Mouse (Mus musculus): Measurements from ENCODE around the gene Rab33a. TPM values are rescaled to one million over a fixed set of nuclear protein-coding genes. Genes with fewer than 3 reads are reported as not detected.

Gene Rab33a
- total RNA-seq (2014; rRNA removed) (50.9 and 84.3 TPM in 2 replicates), polyA plus RNA-seq (2015; fragmentation: Nextera tagmentation; extraction: Ambion mirVana) (97.9 and 104 TPM in 2 replicates)

GRCm38 (mm10) chrX:48518808-48519548 lies at the start of gene Rab33a:
TSS of gene Rab33a (plus strand) at chrX:48519285.
- ATAC-seq (peak; percentile 57), DNase-seq (peak; percentile 82)
- Histone ChIP-seq H3K27ac (ENCODE audit: low read depth, low read length) (peak within 1 kb of the TSS; percentile 93), H3K36me3 (ENCODE audit: insufficient read depth) (no peaks in the 10 kb centered on the region), H3K4me3 (ENCODE audit: low read depth, low read length) (peak within 1 kb of the TSS; percentile 50), H3K9ac (peak within 1 kb of the TSS; percentile 71), H3K27me3 (ENCODE audit: insufficient read depth, low read length) (no peaks in the 10 kb centered on the region), H3K4me2 (ENCODE audit: low read depth) (peak within 1 kb of the TSS; percentile 71), H3K4me1 (ENCODE audit: insufficient read depth) (0 out of 2 replicates have a peak, but pooled peaks cover 5% of the 10 kb centered on the region), H3K9me3 (ENCODE audit: low read length) (no peaks in the 10 kb centered on the region)
- WGBS, result 29% methylated on average over 31 of the region's 33 CpGs
- TF ChIP-seq CTCF (IDR thresholded peaks at IDR 0.05; ENCODE audit: low read depth), result no peak

DNA sequence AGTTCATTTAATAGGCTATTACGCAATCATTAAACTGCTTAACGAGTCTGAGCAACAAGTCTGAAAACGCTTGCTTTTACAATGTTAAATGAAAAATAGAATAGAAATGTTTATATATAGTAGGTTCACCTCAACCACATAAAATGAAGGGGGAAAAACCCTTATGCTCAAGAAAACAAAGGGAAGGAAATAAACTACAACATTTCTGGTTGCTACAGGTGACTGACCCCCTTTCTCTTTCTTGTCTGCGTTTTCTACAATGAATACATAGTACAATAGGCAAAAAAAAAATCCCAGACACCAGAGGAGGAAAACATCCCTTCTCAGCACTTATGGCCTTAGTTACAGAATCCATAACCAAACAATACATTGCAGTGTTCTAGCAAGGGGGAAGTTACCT lies 38.0 kb upstream of the Rab33a start:
- 61% methylated on average over 4 of the region's 4 CpGs for WGBS
- DNase-seq, result no peak
- TF ChIP-seq CTCF (IDR thresholded peaks at IDR 0.05; ENCODE audit: low read depth), result no peak
- no peak overlapping the region for H3K4me2 ChIP-seq (ENCODE audit: low read depth)
- no peaks in the 10 kb centered on the region for H3K4me1 ChIP-seq (ENCODE audit: insufficient read depth)
- ATAC-seq, result no peak
- H3K9ac ChIP-seq, result no peak overlapping the region
- H3K9me3 ChIP-seq (ENCODE audit: low read length), result no peaks in the 10 kb centered on the region
- no peak overlapping the region for H3K4me3 ChIP-seq (ENCODE audit: low read depth, low read length)
- H3K27me3 ChIP-seq (ENCODE audit: insufficient read depth, low read length), result no peaks in the 10 kb centered on the region
- no peak overlapping the region for H3K27ac ChIP-seq (ENCODE audit: low read depth, low read length)
- peaks cover 21% of the 10 kb centered on the region; the same call in 1 of the 2 replicates for H3K36me3 ChIP-seq (ENCODE audit: insufficient read depth)

GRCm38 (mm10) chrX:48481687-48482086 lies 37.4 kb upstream of the Rab33a start:
- no peak overlapping the region for H3K27ac ChIP-seq (ENCODE audit: low read depth, low read length)
- H3K9ac ChIP-seq, result no peak overlapping the region
- peaks cover 21% of the 10 kb centered on the region; the same call in 1 of the 2 replicates for H3K36me3 ChIP-seq (ENCODE audit: insufficient read depth)
- no peaks in the 10 kb centered on the region for H3K9me3 ChIP-seq (ENCODE audit: low read length)
- H3K4me1 ChIP-seq (ENCODE audit: insufficient read depth), result no peaks in the 10 kb centered on the region
- no peak for ATAC-seq
- no peak overlapping the region for H3K4me3 ChIP-seq (ENCODE audit: low read depth, low read length)
- H3K4me2 ChIP-seq (ENCODE audit: low read depth), result no peak overlapping the region
- no peak for TF ChIP-seq CTCF (IDR thresholded peaks at IDR 0.05; ENCODE audit: low read depth)
- WGBS, result 91% methylated on average over 7 of the region's 7 CpGs
- DNase-seq, result no peak
- no peaks in the 10 kb centered on the region for H3K27me3 ChIP-seq (ENCODE audit: insufficient read depth, low read length)

DNA sequence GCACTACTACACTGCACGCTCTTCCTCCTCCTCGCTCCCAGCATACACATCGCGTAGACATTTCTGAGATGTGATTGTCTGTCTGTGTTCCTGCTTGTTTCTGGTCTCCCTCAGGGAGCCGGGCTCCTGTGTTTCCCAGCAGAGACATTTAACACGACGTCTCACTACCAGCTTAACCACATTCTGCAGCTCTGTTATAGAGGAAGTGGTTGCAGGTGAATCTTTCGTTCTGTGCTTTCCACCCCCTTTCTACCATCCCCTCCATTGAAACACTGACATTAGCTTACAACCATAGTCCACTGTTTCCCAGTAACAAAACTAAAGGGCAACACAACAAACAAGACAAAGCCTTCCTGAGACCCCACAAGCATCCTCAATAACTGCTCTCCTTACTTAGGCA lies 25.3 kb upstream of the Rab33a start:
- Histone ChIP-seq H3K4me2 (ENCODE audit: low read depth) (no peak overlapping the region), H3K9ac (no peak overlapping the region), H3K27ac (ENCODE audit: low read depth, low read length) (no peak overlapping the region), H3K4me1 (ENCODE audit: insufficient read depth) (no peaks in the 10 kb centered on the region), H3K36me3 (ENCODE audit: insufficient read depth) (peaks cover 4% of the 10 kb centered on the region), H3K27me3 (ENCODE audit: insufficient read depth, low read length) (no peaks in the 10 kb centered on the region), H3K9me3 (ENCODE audit: low read length) (no peaks in the 10 kb centered on the region), H3K4me3 (ENCODE audit: low read depth, low read length) (no peak overlapping the region)
- ATAC-seq, result no peak
- 91% methylated on average over 8 of the region's 8 CpGs for WGBS
- no peak for TF ChIP-seq CTCF (IDR thresholded peaks at IDR 0.05; ENCODE audit: low read depth)
- no peak for DNase-seq

- Histone ChIP-seq H3K9ac (peak within 1 kb of the TSS; percentile 51), H3K9me3 (ENCODE audit: low read length) (no peaks in the 10 kb centered on the region), H3K27ac (ENCODE audit: low read depth, low read length) (0 out of 2 replicates have a peak within 1 kb of the TSS, but pooled peaks have one; percentile 29), H3K4me2 (ENCODE audit: low read depth) (peak within 1 kb of the TSS; percentile 57), H3K4me1 (ENCODE audit: insufficient read depth) (no peaks in the 10 kb centered on the region), H3K36me3 (ENCODE audit: insufficient read depth) (no peaks in the 10 kb centered on the region), H3K4me3 (ENCODE audit: low read depth, low read length) (peak within 1 kb of the TSS; percentile 49), H3K27me3 (ENCODE audit: insufficient read depth, low read length) (no peaks in the 10 kb centered on the region)
- ATAC-seq (peak; percentile 93), DNase-seq (peak; percentile 91)
- no peak for TF ChIP-seq CTCF (IDR thresholded peaks at IDR 0.05; ENCODE audit: low read depth)
- 28% methylated on average over 45 of the region's 45 CpGs for WGBS
Measured at GRCm38 (mm10) chrX:48513166-48513807, 5.8 kb upstream of the Rab33a start, which contains the start of gene Aifm1. TSS of gene Aifm1 (minus strand) at chrX:48513563.

DNA sequence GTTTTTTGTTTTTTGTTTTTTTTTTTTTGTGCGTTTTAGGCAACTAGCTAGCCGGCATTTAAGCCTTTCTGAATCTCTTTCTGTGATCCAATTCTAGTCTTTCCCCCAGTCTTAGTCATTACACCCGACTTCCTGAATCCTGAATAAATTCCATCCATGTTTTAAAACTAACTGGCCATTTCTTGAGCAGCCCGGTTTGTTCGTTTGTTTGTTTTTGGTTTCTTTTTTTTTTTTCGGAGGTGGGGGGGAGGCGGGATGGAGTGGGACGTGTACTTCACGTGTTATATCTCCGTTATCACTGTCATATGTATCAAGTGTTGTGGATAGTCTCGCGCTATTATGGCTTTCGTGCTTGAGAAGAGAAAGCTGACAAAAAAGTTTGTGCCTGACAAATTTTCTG lies 5.3 kb upstream of the Rab33a start:
- Histone ChIP-seq H3K9me3 (ENCODE audit: low read length) (no peaks in the 10 kb centered on the region), H3K27me3 (ENCODE audit: insufficient read depth, low read length) (no peaks in the 10 kb centered on the region), H3K9ac (no peak overlapping the region), H3K27ac (ENCODE audit: low read depth, low read length) (no peak overlapping the region), H3K4me2 (ENCODE audit: low read depth) (peak overlapping the region; percentile 57), H3K36me3 (ENCODE audit: insufficient read depth) (no peaks in the 10 kb centered on the region), H3K4me3 (ENCODE audit: low read depth, low read length) (peak overlapping the region; percentile 49), H3K4me1 (ENCODE audit: insufficient read depth) (no peaks in the 10 kb centered on the region)
- 28% methylated on average over 13 of the region's 13 CpGs for WGBS
- DNase-seq (no peak), ATAC-seq (no peak)
- TF ChIP-seq CTCF (IDR thresholded peaks at IDR 0.05; ENCODE audit: low read depth), result no peak

All from forebrain, postnatal 0 days (tissue).